Mouse (Mus musculus): ENCODE data around the gene Mgrn1. TPM values are rescaled to one million over a fixed set of nuclear protein-coding genes. Genes with fewer than 3 reads are reported as not detected.

The Mgrn1 gene
- polyA plus RNA-seq, 1 experiment from 2014 or later: 107 TPM

DNA sequence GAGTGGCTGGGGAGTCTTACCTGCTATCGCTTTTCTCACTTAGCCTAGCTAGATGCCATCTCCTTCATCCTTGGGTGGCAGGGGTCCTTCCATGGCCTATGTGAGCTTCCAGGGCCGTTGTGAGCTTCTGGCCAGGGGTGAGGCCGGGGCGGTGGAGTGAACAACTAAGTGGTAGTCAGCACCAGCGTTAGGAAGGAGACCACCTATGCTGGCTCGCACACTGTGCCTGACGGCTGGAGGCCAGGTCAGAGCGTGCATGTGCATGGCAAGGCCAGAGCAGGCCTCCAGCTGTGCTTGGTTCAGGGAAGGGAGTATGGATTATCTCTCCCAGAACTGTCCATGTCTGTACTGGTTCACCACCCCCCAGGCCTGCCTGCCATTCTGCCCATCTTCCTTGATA is 22.3 kb upstream of the Mgrn1 start:
- Histone ChIP-seq H3K36me3 (no peaks in the 10 kb centered on the region), H3K27me3 (replicated peaks) (peaks cover 5% of the 10 kb centered on the region; the same call in 1 of the 2 replicates), H3K4me1 (peaks cover 19% of the 10 kb centered on the region), H3K9me3 (no peaks in the 10 kb centered on the region), H3K4me3 (no peak overlapping the region), H3K4me2 (no peak overlapping the region), H3K27ac (replicated peaks) (no peak overlapping the region), H3K9ac (0 out of 2 replicates have a peak overlapping the region, but pooled peaks have one; percentile 19)
- 75% methylated on average over 8 of the region's 8 CpGs for WGBS
- no peak for ATAC-seq (ENCODE audit: extremely low read depth, insufficient number of reproducible peaks, low FRiP score, low TSS enrichment)

DNA sequence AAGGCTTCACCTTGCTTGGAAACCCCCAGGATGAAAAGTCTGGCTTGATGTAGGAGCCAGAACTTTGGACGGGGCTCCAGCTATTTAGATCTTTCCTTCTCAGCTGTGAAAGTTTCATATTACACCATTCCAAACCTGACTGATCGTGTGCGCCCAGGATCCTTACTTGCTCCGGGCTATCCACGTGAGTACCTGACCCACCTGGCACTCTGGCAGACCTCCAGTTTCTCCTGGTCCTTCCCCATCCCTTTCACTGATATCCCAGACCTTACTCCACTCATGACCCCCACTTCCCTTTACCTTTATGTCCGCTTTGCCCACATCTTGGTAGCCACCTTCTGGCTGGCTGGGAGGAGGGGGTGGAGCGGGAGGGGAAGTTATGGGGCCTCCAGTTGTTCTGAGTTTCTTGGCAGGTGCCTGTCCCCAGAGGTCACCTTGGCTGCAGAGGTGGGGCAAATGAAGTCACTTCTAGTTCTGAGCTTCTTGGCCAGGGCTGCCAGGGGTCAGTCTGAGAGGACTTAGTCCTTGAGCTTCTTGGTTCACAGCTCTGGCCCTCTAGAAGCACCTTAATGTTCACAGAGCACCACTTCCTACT is 19.9 kb upstream of the Mgrn1 start:
- Histone ChIP-seq H3K36me3 (peaks cover 21% of the 10 kb centered on the region), H3K4me1 (peaks cover 19% of the 10 kb centered on the region), H3K9ac (no peak overlapping the region), H3K27me3 (replicated peaks) (no peaks in the 10 kb centered on the region), H3K4me3 (no peak overlapping the region), H3K27ac (replicated peaks) (no peak overlapping the region), H3K9me3 (no peaks in the 10 kb centered on the region), H3K4me2 (no peak overlapping the region)
- WGBS: 71% methylated on average over 7 of the region's 7 CpGs
- no peak for ATAC-seq (ENCODE audit: extremely low read depth, insufficient number of reproducible peaks, low FRiP score, low TSS enrichment)

GRCm38 (mm10) chr16:4870490-4870889 is 15.6 kb upstream of the Mgrn1 start:
- Histone ChIP-seq H3K4me1 (peaks cover 34% of the 10 kb centered on the region), H3K4me3 (no peak overlapping the region), H3K9me3 (no peaks in the 10 kb centered on the region), H3K4me2 (no peak overlapping the region), H3K27me3 (replicated peaks) (no peaks in the 10 kb centered on the region), H3K9ac (no peak overlapping the region), H3K27ac (replicated peaks) (no peak overlapping the region), H3K36me3 (peaks cover 50% of the 10 kb centered on the region)
- ATAC-seq (ENCODE audit: extremely low read depth, insufficient number of reproducible peaks, low FRiP score, low TSS enrichment): no peak
- WGBS: 89% methylated on average over 5 of the region's 5 CpGs

DNA sequence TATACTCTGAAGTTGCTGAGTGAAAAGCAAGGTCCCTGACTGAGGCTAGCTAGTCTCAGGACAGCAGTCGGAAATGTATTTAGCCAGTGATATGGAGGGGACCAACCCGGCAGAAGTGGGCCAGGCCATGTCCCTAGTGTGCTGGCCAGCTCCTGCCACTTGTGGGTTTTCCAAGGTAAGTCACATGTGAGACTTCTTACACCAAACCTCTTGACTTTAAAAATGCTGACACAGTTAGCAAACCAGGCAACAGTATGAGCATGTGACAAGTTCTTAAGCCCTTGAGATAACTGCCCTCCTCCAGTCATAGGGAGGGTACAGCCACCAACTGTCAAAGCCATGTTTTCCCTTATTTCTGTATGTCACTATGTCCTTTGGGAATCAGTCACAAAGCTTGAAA is 14.1 kb upstream of the Mgrn1 start:
- peaks cover 61% of the 10 kb centered on the region for H3K36me3 ChIP-seq
- no peak for ATAC-seq (ENCODE audit: extremely low read depth, insufficient number of reproducible peaks, low FRiP score, low TSS enrichment)
- H3K9me3 ChIP-seq: no peaks in the 10 kb centered on the region
- peaks cover 43% of the 10 kb centered on the region for H3K4me1 ChIP-seq
- H3K9ac ChIP-seq: no peak overlapping the region
- no peak overlapping the region for H3K4me2 ChIP-seq
- no peak overlapping the region for H3K4me3 ChIP-seq
- no peak overlapping the region for H3K27ac ChIP-seq (replicated peaks)
- WGBS: 34% methylated on average over 2 of the region's 2 CpGs
- no peaks in the 10 kb centered on the region for H3K27me3 ChIP-seq (replicated peaks)

GRCm38 (mm10) chr16:4875198-4876032 is 10.6 kb upstream of the Mgrn1 start:
- peaks cover 49% of the 10 kb centered on the region for H3K36me3 ChIP-seq
- WGBS: 62% methylated on average over 23 of the region's 23 CpGs
- H3K4me1 ChIP-seq: peaks cover 62% of the 10 kb centered on the region
- H3K27ac ChIP-seq (replicated peaks): peak overlapping the region; percentile 66
- no peaks in the 10 kb centered on the region for H3K9me3 ChIP-seq
- H3K4me2 ChIP-seq: peak overlapping the region; percentile 13
- H3K9ac ChIP-seq: 0 out of 2 replicates have a peak overlapping the region, but pooled peaks have one; percentile 54
- H3K4me3 ChIP-seq: no peak overlapping the region
- no peak for ATAC-seq (ENCODE audit: extremely low read depth, insufficient number of reproducible peaks, low FRiP score, low TSS enrichment)
- H3K27me3 ChIP-seq (replicated peaks): no peaks in the 10 kb centered on the region

- Histone ChIP-seq H3K27ac (replicated peaks) (peak overlapping the region; percentile 66), H3K9me3 (no peaks in the 10 kb centered on the region), H3K27me3 (replicated peaks) (no peaks in the 10 kb centered on the region), H3K36me3 (peaks cover 42% of the 10 kb centered on the region), H3K9ac (peak overlapping the region; percentile 54; the same call in 1 of the 2 replicates), H3K4me2 (peak overlapping the region; percentile 13; the same call in 1 of the 2 replicates), H3K4me3 (no peak overlapping the region), H3K4me1 (peaks cover 64% of the 10 kb centered on the region)
- ATAC-seq (ENCODE audit: extremely low read depth, insufficient number of reproducible peaks, low FRiP score, low TSS enrichment): no peak
- 61% methylated on average over 8 of the region's 8 CpGs for WGBS
Measured at GRCm38 (mm10) chr16:4876033-4876680, 9.9 kb upstream of the Mgrn1 start.

GRCm38 (mm10) chr16:4877195-4877594 is 8.9 kb upstream of the Mgrn1 start:
- Histone ChIP-seq H3K9me3 (no peaks in the 10 kb centered on the region), H3K36me3 (peaks cover 42% of the 10 kb centered on the region), H3K27ac (replicated peaks) (peak overlapping the region; percentile 12; the same call in 1 of the 2 replicates), H3K9ac (peak overlapping the region; percentile 96), H3K27me3 (replicated peaks) (no peaks in the 10 kb centered on the region), H3K4me1 (peaks cover 66% of the 10 kb centered on the region), H3K4me2 (peak overlapping the region; percentile 90), H3K4me3 (peak overlapping the region; percentile 93; the same call in 1 of the 2 replicates)
- ATAC-seq (ENCODE audit: extremely low read depth, insufficient number of reproducible peaks, low FRiP score, low TSS enrichment): no peak
- 64% methylated on average over 4 of the region's 4 CpGs for WGBS

DNA sequence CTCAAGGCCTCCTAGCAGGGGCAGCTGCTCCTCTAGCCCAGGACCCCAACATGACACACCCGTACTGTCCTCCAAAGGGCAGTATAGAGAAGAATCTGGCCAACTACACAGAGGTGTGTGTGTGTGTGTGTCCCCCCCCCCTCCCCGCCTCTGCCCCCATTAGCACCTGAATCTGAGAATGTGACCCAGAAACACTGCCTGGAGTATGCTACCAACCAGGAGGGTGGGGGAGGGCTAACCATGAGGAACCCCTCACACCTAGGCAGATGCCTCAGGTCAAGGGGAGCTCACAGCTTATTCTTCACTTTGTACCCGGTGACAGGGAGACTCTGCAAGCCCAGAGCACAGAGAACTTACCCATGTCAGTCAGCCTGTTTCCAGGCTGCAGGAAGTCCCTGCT is 8.3 kb upstream of the Mgrn1 start:
- Histone ChIP-seq H3K27me3 (replicated peaks) (no peaks in the 10 kb centered on the region), H3K9me3 (no peaks in the 10 kb centered on the region), H3K27ac (replicated peaks) (peak overlapping the region; percentile 100), H3K4me3 (peak overlapping the region; percentile 93), H3K4me1 (peaks cover 61% of the 10 kb centered on the region), H3K9ac (peak overlapping the region; percentile 96), H3K4me2 (peak overlapping the region; percentile 90), H3K36me3 (peaks cover 39% of the 10 kb centered on the region)
- WGBS: 61% methylated on average over 3 of the region's 3 CpGs
- ATAC-seq (ENCODE audit: extremely low read depth, insufficient number of reproducible peaks, low FRiP score, low TSS enrichment): no peak

DNA sequence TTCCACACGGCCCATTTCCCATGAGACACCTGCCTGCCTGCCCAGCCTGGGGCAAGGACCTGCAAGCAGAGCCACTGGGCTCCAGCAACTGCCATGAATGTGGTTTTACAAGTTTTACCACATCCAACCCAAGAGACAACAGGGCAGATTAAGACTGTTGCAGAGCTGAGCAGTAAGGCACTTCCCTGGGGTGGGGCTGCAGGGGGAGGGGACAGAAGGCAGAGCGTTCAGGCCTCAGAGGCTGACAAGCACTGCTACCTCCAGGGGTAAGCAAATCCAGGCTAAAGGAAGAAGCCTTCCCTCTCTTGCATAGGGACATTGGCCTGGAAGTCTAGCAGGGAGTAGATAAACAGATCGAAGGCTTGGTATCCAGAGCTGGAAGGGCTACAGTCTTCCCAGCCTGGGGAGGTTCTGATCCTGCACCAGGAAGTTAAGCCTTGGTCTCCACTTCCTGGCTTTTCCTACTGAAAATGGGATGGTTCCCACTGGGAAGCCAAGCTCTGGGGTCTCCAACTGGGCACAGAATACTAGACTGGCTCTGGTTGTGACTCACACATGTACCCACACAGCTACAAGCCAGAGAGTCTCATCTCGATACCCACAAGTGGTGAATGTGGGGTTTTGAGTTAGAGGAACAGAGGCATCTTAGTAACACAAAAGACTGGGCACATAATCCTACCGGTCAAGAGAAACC is 7.7 kb upstream of the Mgrn1 start:
- H3K4me1 ChIP-seq: peaks cover 55% of the 10 kb centered on the region
- peak overlapping the region; percentile 96 for H3K9ac ChIP-seq
- WGBS: 21% methylated on average over 5 of the region's 5 CpGs
- ATAC-seq (ENCODE audit: extremely low read depth, insufficient number of reproducible peaks, low FRiP score, low TSS enrichment): no peak
- peaks cover 34% of the 10 kb centered on the region for H3K36me3 ChIP-seq
- peak overlapping the region; percentile 90 for H3K4me2 ChIP-seq
- peak overlapping the region; percentile 93 for H3K4me3 ChIP-seq
- no peaks in the 10 kb centered on the region for H3K27me3 ChIP-seq (replicated peaks)
- no peaks in the 10 kb centered on the region for H3K9me3 ChIP-seq
- H3K27ac ChIP-seq (replicated peaks): peak overlapping the region; percentile 100

DNA sequence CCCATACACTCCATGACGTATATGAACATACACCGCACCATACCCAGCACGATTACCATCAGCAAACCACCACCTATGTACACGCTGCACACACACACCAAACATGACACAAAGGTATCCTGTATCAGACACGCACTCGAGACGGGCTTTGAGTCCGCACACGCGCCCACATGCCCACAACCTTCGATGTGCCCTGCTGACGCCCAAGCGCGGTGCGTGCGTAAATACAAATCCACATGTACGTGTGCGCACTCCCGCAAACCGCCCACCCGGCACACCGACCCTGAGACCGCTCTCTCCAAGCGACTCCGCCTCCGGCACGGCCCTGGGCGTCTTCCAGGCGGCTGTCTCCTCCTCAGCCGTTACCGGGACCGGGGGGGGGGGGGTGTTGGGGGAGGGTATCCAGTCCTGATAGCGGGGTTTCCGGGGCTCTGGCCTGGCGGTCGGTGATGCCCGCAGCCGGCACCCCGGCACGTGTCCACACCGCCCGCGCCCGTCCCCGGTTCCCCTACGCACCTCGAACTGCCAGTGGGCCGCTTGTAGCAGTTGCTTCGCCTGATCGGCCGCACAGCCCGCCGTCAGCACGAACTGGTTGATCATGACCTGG is 6.8 kb upstream of the Mgrn1 start:
- under 1% methylated on average over 54 of the region's 54 CpGs for WGBS

More for the DNA sequence above, 6.8 kb upstream of the Mgrn1 start:
- Histone ChIP-seq H3K4me3 (peak overlapping the region; percentile 93), H3K27ac (replicated peaks) (peak overlapping the region; percentile 100), H3K4me1 (peaks cover 55% of the 10 kb centered on the region), H3K4me2 (peak overlapping the region; percentile 90), H3K36me3 (peaks cover 26% of the 10 kb centered on the region), H3K27me3 (replicated peaks) (no peaks in the 10 kb centered on the region), H3K9ac (peak overlapping the region; percentile 96), H3K9me3 (no peaks in the 10 kb centered on the region)
- ATAC-seq (ENCODE audit: extremely low read depth, insufficient number of reproducible peaks, low FRiP score, low TSS enrichment): peak; percentile 11

Data from heart, embryonic 13.5 days (tissue).